Mouse (Mus musculus): ENCODE results near the gene Sh3pxd2a. TPM values are rescaled to one million over a fixed set of nuclear protein-coding genes. Genes with fewer than 3 reads are reported as not detected.

Sh3pxd2a gene
- polyA plus RNA-seq, 1 experiment from 2014 or later: 2.6 TPM

GRCm38 (mm10) chr19:47492422-47492821 is 28.2 kb upstream of the Sh3pxd2a start:
- DNase-seq (ENCODE audit: low spot score): no peak

GRCm38 (mm10) chr19:47491853-47492252 is 27.7 kb upstream of the Sh3pxd2a start:
- no peak for DNase-seq (ENCODE audit: low spot score)

GRCm38 (mm10) chr19:47489233-47489632 is 25.0 kb upstream of the Sh3pxd2a start:
- DNase-seq (ENCODE audit: low spot score): no peak

GRCm38 (mm10) chr19:47488250-47488649 is 24.0 kb upstream of the Sh3pxd2a start:
- DNase-seq (ENCODE audit: low spot score): no peak

- DNase-seq (ENCODE audit: low spot score): no peak
Measured at GRCm38 (mm10) chr19:47487572-47487971, 23.4 kb upstream of the Sh3pxd2a start.

- DNase-seq (ENCODE audit: low spot score): no peak
Measured at GRCm38 (mm10) chr19:47485997-47486566, 21.9 kb upstream of the Sh3pxd2a start.

GRCm38 (mm10) chr19:47484110-47484509 is 19.9 kb upstream of the Sh3pxd2a start:
- no peak for DNase-seq (ENCODE audit: low spot score)

GRCm38 (mm10) chr19:47483346-47483745 is 19.1 kb upstream of the Sh3pxd2a start:
- DNase-seq (ENCODE audit: low spot score): no peak

- no peak for DNase-seq (ENCODE audit: low spot score)
Measured at GRCm38 (mm10) chr19:47473453-47473852, 9.3 kb upstream of the Sh3pxd2a start.

- no peak for DNase-seq (ENCODE audit: low spot score)
Measured at GRCm38 (mm10) chr19:47472881-47473400, 8.7 kb upstream of the Sh3pxd2a start.

GRCm38 (mm10) chr19:47471808-47472207 is 7.6 kb upstream of the Sh3pxd2a start:
- DNase-seq (ENCODE audit: low spot score): no peak

GRCm38 (mm10) chr19:47468750-47469149 is 4.5 kb upstream of the Sh3pxd2a start:
- no peak for DNase-seq (ENCODE audit: low spot score)

- no peak for DNase-seq (ENCODE audit: low spot score)
Measured at GRCm38 (mm10) chr19:47466775-47467174, 2.6 kb upstream of the Sh3pxd2a start.

GRCm38 (mm10) chr19:47465467-47465866 is 1.3 kb upstream of the Sh3pxd2a start:
- no peak for DNase-seq (ENCODE audit: low spot score)

- peak; percentile 90 for DNase-seq (ENCODE audit: low spot score)
Measured at GRCm38 (mm10) chr19:47463636-47464303, 431 bp downstream of the Sh3pxd2a start.

GRCm38 (mm10) chr19:47463206-47463605 is 995 bp downstream of the Sh3pxd2a start:
- no peak for DNase-seq (ENCODE audit: low spot score)

GRCm38 (mm10) chr19:47462725-47463124 is 1.5 kb downstream of the Sh3pxd2a start:
- no peak for DNase-seq (ENCODE audit: low spot score)

- no peak for DNase-seq (ENCODE audit: low spot score)
Measured at GRCm38 (mm10) chr19:47461838-47462237, 2.4 kb downstream of the Sh3pxd2a start.

- no peak for DNase-seq (ENCODE audit: low spot score)
Measured at GRCm38 (mm10) chr19:47461386-47461785, 2.8 kb downstream of the Sh3pxd2a start.

GRCm38 (mm10) chr19:47460120-47460960 is 3.9 kb downstream of the Sh3pxd2a start:
- DNase-seq (ENCODE audit: low spot score): no peak

GRCm38 (mm10) chr19:47459214-47459613 is 5.0 kb downstream of the Sh3pxd2a start:
- no peak for DNase-seq (ENCODE audit: low spot score)

Data from thymus, postnatal 0 days (tissue).